Mouse (Mus musculus): ENCODE measurements around the gene AC124502.3. TPM values are rescaled to one million over a fixed set of nuclear protein-coding genes. Genes with fewer than 3 reads are reported as not detected.
"Not testable (repeated sequence)": the region's sequence is repeated elsewhere in the genome, so short reads cannot be mapped to it uniquely, and the experiment has no call there.

AC124502.3 gene
- polyA plus RNA-seq, 1 experiment = 1.9 TPM

DNA sequence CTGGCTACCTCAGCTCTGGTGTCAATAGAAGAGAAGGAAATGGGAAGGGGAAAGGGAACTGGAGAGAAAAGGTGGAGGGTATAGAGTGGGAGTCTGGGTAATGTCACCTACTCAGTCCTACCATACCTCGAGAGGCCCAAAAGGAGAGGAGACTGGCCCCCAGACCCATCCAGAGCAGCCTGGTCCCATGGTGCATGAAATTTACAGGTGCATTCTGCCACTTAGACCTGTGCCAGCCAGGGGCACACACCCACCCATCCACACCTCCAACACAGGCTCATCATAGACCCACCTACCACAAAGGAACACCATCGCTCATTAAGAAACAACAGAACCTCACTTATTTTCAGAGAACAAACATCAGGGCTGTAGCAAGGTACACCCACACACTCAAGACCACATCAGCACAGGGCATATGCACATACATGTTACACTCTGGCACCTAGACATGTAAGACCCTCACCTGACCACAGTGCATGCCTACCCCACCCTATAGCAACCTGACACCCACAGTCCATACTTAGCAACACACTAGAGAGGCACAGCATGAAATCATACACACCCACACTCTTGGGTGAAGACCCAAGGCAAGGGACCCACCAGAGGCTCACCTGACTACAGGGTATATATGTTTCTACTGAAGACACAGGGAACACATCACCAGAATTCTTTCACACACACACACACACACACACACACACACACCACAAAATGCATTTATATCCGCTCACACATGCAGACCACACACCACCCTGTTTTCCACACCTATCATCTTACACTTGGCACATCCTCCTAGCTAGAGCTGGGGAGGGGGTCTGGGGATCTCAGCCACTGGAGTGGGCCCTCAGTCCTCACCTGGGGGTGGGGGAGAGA, 45.5 kb downstream of the AC124502.3 start:
- no peak for DNase-seq (ENCODE audit: low spot score)

DNA sequence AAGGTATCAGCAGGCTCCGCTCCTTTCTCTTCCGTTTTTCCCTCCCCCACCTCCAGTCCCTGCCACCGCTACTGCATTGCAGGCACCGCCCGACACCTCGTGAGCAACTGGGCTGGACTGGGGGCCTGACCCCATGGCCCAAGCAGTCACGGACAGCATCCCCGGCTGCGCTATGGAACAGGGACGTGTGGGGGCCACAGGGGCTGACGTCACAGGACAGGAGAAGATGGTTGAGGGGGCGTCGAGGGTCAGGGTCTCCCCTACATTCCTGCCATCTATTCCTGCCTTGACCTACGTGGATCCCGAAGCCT, 46.1 kb downstream of the AC124502.3 start:
- DNase-seq (ENCODE audit: low spot score) = no peak

DNA sequence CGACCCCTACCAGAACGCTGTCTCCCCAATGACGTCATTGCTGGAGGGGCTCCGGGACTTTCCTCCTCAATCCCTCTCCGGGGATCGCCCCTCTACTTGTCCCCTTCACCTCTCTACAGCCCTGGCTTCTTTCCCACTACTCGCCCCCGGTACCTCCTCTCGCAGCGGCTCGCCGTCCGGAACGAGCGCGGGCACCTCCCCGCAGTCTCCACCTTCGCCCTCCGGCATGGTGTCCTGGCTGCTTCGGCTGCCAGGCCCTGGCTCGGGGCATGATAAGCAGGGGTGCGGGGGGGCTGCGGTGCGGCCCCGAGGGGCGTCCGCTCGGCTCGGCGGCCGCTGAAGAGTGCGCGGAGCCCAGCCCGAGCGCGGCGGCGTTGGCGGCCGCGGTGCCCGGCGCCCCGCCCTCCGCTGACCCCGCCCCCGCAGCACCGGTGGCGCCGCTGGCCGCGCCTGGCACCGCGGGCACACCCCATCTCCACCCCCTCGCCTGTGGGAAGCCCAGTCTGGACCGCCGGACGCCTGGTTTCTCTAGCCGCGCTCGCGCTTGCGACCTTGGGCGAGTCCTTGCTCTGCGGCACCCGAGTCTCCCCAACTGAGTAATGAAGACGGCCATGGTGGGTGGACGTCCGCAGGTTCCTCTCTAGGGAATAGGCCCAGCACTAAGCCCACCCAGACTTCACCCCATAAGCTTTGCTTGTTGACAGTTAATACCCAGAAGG, 46.6 kb downstream of the AC124502.3 start, which contains the start of gene Tmem151a:
Gene Tmem151a (minus strand): TSS at position 387 of the 719 bp plus-strand sequence.
- no peak for DNase-seq (ENCODE audit: low spot score)

DNA sequence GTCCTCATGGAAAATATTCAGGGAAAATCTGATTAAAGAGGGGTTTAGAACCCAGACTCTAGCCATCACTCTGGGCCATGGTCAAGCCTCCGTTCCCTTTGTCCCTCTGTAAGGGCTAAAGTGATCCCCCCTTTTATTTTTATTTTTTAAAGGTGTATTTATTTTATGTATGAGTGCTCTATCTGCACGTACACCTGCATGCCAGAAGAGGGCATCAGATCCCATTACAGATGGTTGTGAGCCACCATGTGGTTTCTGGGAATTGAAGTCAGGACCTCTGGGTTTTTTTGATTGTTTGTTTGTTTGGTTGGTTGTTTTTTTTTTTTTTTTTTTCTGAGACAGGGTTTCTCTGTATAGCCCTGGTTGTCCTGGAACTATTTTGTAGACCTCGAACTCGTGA, 47.8 kb downstream of the AC124502.3 start:
- not testable (repeated sequence) for DNase-seq (ENCODE audit: low spot score)

DNA sequence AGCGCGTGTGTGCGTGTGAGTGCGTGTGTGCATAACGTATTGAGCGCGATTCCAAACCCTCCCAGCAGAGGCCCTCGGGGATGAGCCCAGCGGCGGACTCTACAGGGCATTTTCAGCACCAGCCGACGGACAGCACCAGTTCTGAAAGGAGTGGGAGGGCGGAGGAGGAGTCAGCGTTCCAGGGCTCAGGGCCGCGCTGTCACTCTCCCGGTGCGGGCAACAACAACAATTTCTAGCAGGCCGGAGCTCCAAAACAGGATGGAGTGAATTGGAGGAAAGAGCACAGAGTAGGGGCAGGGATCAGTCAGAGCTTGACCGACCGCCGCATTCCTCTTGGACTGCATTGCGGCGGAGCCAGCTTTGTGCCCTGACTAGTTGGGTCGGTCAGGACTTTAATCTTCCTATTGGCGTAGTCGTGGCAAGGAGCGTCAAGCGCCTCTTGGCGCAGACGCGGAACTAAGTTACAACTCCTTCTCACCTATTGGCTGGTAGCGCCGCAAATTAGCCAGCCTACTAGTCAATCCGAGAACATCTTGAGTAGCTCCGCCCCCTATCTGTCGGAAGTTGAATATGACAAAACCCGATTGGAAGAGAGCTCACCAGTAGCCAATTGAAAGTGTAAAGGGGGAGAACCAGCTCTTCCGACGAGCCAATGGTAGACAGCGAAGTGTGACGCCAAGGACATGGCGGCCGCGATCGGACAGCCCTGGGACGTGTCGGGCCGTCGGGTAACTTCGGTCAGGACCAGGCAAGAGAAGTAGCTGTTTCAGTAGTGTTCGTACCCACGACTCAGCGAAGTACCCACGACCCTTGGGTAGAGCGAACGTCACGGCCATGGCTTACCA, 49.4 kb downstream of the AC124502.3 start, which contains the start of gene Yif1a:
Gene Yif1a (plus strand): TSS at position 655 of the 845 bp plus-strand sequence.
- DNase-seq (ENCODE audit: low spot score) = peak; percentile 84

DNA sequence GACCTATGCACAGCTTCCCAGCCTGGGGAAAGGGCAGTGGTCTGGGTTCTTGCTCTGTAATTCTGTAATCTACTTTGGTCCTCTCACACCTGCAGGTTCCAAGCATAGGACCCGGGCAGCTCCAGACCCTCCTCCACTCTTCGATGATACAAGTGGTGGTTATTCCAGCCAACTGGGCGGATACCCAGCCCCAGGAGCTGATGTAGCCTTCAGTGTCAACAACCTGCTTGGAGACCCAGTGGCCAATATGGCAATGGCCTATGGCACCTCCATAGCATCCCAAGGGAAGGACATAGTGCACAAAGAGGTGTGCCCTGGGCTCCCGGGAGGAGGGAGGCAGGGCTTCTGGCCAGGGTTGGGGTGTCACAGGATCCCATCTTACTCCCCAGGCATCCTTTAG, 50.6 kb downstream of the AC124502.3 start:
- DNase-seq (ENCODE audit: low spot score) = no peak

DNA sequence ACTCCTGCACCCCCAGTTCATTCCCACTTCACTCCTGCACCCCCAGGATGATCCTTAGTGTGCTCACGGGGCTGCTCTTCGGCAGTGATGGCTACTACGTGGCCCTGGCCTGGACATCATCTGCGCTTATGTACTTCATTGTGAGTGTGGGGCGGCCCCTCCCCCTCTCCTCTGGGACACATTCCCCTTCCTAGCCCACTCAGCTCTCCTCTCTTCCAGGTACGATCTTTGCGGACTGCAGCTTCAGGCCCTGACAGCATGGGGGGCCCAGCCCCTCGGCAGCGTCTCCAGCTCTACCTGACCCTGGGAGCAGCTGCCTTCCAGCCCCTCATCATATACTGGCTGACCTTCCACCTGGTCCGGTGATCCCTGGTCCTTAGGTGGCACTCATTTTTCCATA, 53.4 kb downstream of the AC124502.3 start:
- DNase-seq (ENCODE audit: low spot score) = no peak

DNA sequence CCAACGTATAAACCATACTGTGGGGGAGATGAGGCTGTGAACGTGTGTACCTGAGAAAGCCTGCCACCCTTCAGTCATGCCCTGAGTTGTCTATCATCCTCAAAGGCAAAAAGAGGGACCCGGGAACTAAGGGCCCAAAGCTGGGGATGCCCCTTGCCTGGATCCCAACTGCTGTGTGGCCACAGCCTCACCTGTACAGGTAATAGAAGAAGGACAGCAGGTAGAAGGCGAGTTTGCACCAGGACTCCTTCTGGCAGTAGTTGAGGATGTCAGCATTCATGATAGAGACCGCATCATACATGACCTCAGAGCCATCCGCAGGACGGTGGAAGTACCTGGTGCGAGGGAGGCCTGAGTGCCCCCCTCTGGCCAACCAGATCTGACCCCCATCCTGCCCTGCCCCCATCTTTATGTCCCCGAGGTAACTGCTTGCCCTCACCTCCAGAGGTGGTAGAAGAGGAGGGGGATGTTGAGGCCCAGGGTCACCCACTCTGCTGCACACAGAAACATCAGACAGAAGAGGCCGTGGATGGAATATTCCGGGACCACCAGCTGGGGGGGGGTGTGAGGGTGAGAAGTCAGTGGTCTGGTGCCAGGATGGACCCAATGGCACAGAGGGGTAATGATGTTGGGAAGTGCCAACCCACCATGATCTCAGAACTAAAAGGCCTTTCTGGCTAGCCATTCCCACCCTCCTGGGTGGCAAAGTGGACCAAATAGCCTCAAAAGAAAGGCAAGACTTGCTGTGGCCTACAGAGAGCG, 55.0 kb downstream of the AC124502.3 start:
- no peak for DNase-seq (ENCODE audit: low spot score)

DNA sequence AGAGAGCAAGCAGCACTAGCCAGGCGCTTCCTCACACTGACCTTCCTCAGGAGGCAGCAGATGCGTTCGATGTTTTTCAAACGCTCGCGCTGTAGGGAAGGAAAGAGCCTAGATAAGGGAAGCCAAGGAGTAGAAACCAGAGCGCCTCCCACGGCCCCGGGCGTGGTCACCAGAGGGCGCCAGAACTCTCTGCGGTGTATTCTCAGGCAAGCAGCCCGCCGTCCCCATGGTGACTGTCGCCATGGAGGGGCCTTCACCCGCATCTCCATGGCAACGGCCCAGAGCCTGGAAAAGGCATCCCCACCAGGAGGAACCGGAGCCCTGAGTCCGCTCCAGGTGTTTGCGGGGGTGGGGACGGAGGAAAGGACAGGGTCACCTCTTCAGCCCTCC, 55.5 kb downstream of the AC124502.3 start:
- DNase-seq (ENCODE audit: low spot score) = peak; percentile 81

DNA sequence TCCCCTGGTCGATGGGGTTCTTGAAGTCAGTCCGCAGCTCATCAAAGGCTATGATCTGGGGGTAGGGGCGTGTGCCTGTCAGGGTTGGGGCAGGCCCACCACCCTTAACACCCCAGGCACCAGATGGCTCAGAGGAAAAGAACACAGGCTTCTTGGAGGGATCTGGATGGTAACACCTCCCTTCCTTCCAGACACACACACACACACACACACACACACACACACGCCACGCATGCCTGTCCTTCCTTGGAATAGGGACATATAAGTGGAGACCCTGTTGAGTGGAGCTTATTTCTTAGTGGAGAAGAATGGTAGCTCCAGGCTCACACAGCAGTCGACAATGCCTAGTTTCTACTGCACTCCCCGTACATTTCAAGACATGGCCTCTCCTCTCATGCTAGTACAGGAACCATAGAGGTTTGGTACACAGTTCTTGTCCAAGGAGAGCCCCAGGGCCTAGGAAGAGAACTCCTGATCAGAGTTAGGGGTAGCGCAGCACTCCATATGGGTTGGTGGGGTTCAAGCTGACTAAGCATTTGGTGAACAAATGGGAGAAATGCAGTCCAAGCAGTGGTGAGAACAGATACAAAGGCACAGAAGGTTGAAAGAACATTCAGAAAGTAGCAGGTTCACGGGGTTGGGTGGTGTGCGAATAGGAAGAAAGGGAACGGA, 56.2 kb downstream of the AC124502.3 start:
- DNase-seq (ENCODE audit: low spot score) = no peak

DNA sequence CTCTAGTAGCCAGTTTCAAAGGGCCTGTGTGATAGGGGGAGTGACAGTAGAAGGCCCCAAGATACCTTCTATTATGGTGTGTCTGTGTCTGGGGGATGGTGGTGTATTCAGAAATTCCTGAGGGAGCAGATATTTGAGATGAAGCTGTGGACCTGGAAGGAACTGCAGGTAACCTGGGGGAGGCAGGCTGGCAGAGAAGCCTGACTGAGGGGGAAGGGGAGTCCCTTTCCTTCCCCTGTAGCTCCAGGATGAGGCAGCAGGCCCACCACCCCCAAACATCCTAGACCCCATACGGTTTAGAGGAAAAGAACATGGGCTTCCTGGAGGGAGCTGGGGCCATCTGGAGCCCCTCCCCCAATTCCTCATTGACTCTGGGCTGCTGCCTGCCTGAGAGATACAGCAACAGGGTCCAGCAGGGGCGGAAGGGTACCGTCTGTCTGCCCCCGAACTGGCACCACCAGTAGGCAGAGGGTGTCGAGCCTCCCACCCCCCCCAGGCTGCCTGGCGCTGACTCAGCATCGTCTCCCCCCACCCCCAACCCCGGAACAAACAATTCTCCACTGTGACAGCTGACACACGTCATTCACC, 57.3 kb downstream of the AC124502.3 start:
- no peak for DNase-seq (ENCODE audit: low spot score)

DNA sequence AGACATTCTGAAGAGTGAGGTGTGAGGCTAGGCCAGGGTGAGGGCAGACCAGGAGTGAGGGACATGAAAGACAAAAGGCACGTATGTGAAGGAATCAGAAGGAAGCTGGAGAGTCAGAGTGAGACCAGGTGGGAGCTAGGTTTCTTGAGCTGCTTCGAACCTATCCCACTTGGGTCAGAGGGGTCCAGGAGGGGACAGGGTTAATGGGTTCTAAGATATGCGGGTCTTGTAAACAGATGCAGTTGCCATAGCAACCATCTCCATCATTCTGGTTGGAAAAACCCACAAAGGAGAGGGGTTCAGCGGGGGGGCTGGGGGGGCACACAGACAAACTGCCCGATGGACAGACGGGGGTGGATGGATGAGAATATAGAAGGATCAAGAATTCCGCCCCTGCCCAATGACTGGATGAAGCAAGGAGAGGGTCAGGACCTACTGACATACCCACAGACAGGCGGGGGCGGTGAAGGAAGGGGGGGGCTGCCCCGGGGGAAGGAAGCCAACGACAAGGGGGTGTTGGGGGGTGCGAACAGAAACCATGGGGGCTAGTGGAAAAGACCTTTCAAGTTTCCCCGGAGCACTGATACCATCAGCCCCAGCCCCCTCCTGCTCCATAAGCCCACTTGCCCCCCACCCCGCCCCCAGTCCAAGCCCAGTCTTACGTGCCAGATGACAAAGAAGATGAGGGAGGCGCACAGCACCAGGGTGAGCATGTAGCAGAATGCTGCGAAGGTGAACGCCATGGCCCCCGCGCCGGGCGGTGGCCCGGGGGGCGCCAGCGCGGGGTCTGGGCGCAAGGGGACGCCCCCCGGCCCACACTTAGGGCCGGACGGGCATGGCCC, 59.1 kb downstream of the AC124502.3 start:
- no peak for DNase-seq (ENCODE audit: low spot score)

DNA sequence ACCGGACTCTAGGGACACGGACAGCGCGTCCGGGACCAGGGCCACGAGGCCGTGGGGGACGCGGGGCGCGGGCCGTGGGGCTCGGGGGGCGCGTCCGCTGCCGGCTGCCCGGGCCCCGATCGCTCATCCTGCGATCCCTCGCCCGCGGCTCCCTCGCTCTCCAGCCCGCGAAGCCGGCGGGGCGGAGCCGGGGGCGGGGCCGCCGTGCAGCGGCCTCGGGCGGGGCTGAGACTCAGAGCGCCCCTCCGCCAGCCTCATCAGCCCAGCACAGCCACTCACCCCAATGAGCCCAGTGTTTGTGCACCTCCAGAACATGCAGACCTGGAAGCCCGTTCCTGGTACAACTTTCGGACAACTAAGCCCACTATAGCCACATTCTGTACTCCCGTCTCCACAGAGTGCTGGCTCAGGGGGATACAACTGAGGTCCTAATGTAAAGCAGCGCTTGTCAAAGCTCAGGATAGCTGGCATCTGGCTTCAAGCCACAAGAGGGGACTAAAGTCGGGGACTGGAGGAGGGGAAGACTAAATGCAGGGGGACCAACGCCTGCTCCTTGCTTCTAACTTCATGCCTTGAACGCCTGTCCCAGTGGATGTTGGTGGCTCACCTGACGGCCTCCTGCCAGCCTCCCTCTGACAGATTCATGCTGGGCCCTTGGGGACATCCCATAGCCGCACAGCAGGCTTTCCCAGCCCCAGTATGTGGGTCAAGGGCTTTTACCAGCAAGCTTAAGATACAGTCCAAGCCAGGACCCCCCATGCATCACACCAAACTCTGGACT, 59.9 kb downstream of the AC124502.3 start, which contains the start of gene Cnih2:
Gene Cnih2 (minus strand): TSS at position 159 of the 781 bp plus-strand sequence.
- DNase-seq (ENCODE audit: low spot score) = no peak

Other genes with a start within 250 kb of the AC124502.3 start
- gene Rbm4, start 245.0 kb upstream of the AC124502.3 start, polyA plus RNA-seq (2012; rRNA removed) = 36.9 and 43.3 TPM in 2 replicates
- gene Gm21992, start 227.3 kb upstream of the AC124502.3 start, polyA plus RNA-seq (2012; rRNA removed) = 12.7 and 17.2 TPM in 2 replicates
- gene Rbm14, start 227.3 kb upstream of the AC124502.3 start, polyA plus RNA-seq (2012; rRNA removed) = 17.1 and 17.5 TPM in 2 replicates
- 64.5 and 75.5 TPM in 2 replicates for gene Ccs, start 199.6 kb upstream of the AC124502.3 start, polyA plus RNA-seq (2012; rRNA removed)
- 0.07 and 0.09 TPM in 2 replicates for gene Ccdc87, start 199.5 kb upstream of the AC124502.3 start, polyA plus RNA-seq (2012; rRNA removed)
- gene Ctsf, start 183.8 kb upstream of the AC124502.3 start, polyA plus RNA-seq (2012; rRNA removed) = 78.4 and 82.7 TPM in 2 replicates
- gene Actn3, start 161.0 kb upstream of the AC124502.3 start, polyA plus RNA-seq (2012; rRNA removed) = 1.3 and 2.5 TPM in 2 replicates
- 15.1 and 22.3 TPM in 2 replicates for gene Zdhhc24, start 160.2 kb upstream of the AC124502.3 start, polyA plus RNA-seq (2012; rRNA removed)
- gene Bbs1, start 132.3 kb upstream of the AC124502.3 start, polyA plus RNA-seq (2012; rRNA removed) = 4.2 and 4.6 TPM in 2 replicates
- 53.2 and 53.8 TPM in 2 replicates for gene Dpp3, start 110.6 kb upstream of the AC124502.3 start, polyA plus RNA-seq (2012; rRNA removed)
- gene Peli3, start 95.8 kb upstream of the AC124502.3 start, polyA plus RNA-seq (2012; rRNA removed) = 3.8 and 5.5 TPM in 2 replicates
- 48.5 and 57.5 TPM in 2 replicates for gene Mrpl11, start 76.7 kb upstream of the AC124502.3 start, polyA plus RNA-seq (2012; rRNA removed)
- 5.7 and 7.4 TPM in 2 replicates for gene Npas4, start 48.6 kb upstream of the AC124502.3 start, polyA plus RNA-seq (2012; rRNA removed)
- 4.6 and 5.9 TPM in 2 replicates for gene Slc29a2, start 15.0 kb upstream of the AC124502.3 start, polyA plus RNA-seq (2012; rRNA removed)
- gene B4gat1, start 65 bp upstream of the AC124502.3 start, polyA plus RNA-seq (2012; rRNA removed) = 30.4 and 33.5 TPM in 2 replicates
- 30.8 and 31.1 TPM in 2 replicates for gene Brms1, start 2.5 kb downstream of the AC124502.3 start, polyA plus RNA-seq (2012; rRNA removed)
- 18.4 and 24.8 TPM in 2 replicates for gene Rin1, start 11.6 kb downstream of the AC124502.3 start, polyA plus RNA-seq (2012; rRNA removed)
- 77.2 and 103 TPM in 2 replicates for gene Cd248, start 29.2 kb downstream of the AC124502.3 start, polyA plus RNA-seq (2012; rRNA removed)
- gene Tmem151a, start 46.6 kb downstream of the AC124502.3 start, polyA plus RNA-seq (2012; rRNA removed) = 2.8 and 3.9 TPM in 2 replicates
- gene Yif1a, start 49.6 kb downstream of the AC124502.3 start, polyA plus RNA-seq (2012; rRNA removed) = 122 and 131 TPM in 2 replicates
- gene Cnih2, start 59.6 kb downstream of the AC124502.3 start, polyA plus RNA-seq (2012; rRNA removed) = 1.5 TPM in 2 replicates
- 148 and 154 TPM in 2 replicates for gene Rab1b, start 68.2 kb downstream of the AC124502.3 start, polyA plus RNA-seq (2012; rRNA removed)
- gene Klc2, start 79.7 kb downstream of the AC124502.3 start, polyA plus RNA-seq (2012; rRNA removed) = 28.0 and 30.5 TPM in 2 replicates
- 16.3 and 22.6 TPM in 2 replicates for gene Pacs1, start 234.2 kb downstream of the AC124502.3 start, polyA plus RNA-seq (2012; rRNA removed)

All from urinary bladder, adult 2 months (tissue).